Mouse (Mus musculus): ENCODE measurements around the gene Thap8.

GRCm38 (mm10) chr7:30265041-30265440 lies 14.9 kb upstream of the Thap8 start:
- TF ChIP-seq TAL1 (IDR thresholded peaks at IDR 0.05; ENCODE audit: low read length) = no peak
- TF ChIP-seq GATA1 (IDR thresholded peaks at IDR 0.05; ENCODE audit: low read length) = no peak
